Mouse (Mus musculus) heart, adult 2 months (tissue): ENCODE results near the gene Stab2.

Source experiments
- CTCF ChIP-seq: fragments of 200-600 bp; IDR thresholded peaks from 2 replicates; pipeline ENCODE4 v1.8.1; 2022; ENCODE audit warnings: antibody characterized with exemption, mild to moderate bottlenecking, moderate library complexity
- EP300 ChIP-seq: fragments of 200-500 bp; IDR thresholded peaks from 2 replicates; pipeline ENCODE4 v1.6.1; 2011; ENCODE audit warnings: low read depth, low read length, control low read depth; ENCODE audit not compliant: insufficient read depth
- POLR2A ChIP-seq: fragments of 200-500 bp; IDR thresholded peaks from 2 replicates; pipeline ENCODE4 v1.6.1; 2011; ENCODE audit warnings: mild to moderate bottlenecking, low read depth, low read length, control low read depth; ENCODE audit not compliant: insufficient read depth

DNA sequence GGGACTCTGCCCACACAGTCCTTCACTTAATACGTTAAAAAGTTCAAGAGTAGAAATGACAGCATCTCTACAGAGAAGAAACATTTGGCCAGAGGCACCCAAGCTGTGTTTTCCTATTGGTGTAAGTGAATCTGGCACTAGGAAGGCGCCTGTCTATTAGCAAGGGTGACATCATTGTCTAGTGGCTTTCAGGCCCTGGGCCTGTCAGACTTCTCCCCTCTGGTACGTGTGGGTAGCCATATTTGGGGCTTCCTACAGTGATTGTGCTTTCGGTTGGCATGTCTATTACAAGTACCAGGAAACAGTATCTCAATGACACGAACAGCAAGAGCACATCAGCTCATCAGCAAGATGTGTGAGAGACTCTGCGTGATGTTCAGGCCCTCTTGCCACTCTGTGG is 31.5 kb upstream of the Stab2 start:
- TF ChIP-seq CTCF (no peak), POLR2A (no peak), EP300 (no peak)
